Mouse (Mus musculus) testis, adult 2 months (tissue): ENCODE data around the gene Cysltr2.

ENCODE experiments used
- CTCF ChIP-seq: fragments of 200-500 bp; IDR thresholded peaks from 2 replicates; pipeline ENCODE4 v1.5.1; 2012; ENCODE audit warnings: low read depth, mild to moderate bottlenecking, inconsistent platforms, low read length, moderate library complexity; ENCODE audit not compliant: control insufficient read depth, insufficient read depth, insufficient replicate concordance
- POLR2A ChIP-seq: fragments of 200-500 bp; IDR thresholded peaks from 2 replicates; pipeline ENCODE4 v1.6.1; 2012; ENCODE audit warnings: low read depth, mild to moderate bottlenecking, inconsistent platforms, low read length, moderate library complexity; ENCODE audit not compliant: control insufficient read depth

GRCm38 (mm10) chr14:72985113-72985512 is 63.8 kb downstream of the Cysltr2 start:
- no peak for TF ChIP-seq CTCF
- TF ChIP-seq POLR2A, result no peak
